Mouse (Mus musculus) liver, embryonic 14.5 days (tissue): Measurements from ENCODE around the gene Tmprss15. TPM values are rescaled to one million over a fixed set of nuclear protein-coding genes. Genes with fewer than 3 reads are reported as not detected.

ENCODE experiments used
- ATAC-seq: fragments of 200-750 bp; cut with Nextera tagmentation; 2 replicates; pipeline ENCODE4 v1.8.0; 2017; ENCODE audit warnings: moderate number of reproducible peaks, mild to moderate bottlenecking, moderate library complexity; ENCODE audit not compliant: insufficient read depth
- DNase-seq, 3 experiments: peaks; one replicate each; pipeline ENCODE4 v3.0.0-alpha.2; 2012 to 2013; ENCODE audit warnings: low read depth in 3 of 3, low spot score in 3 of 3
- H3K27ac ChIP-seq: fragments of 300-500 bp; sonication (generic); 2 replicates; pipeline ENCODE4 v1.5.1; 2014; ENCODE audit warnings: moderate library complexity, mild to moderate bottlenecking, control low read depth, inconsistent platforms
- H3K27me3 ChIP-seq: fragments of 300-500 bp; sonication (generic); 2 replicates; pipeline ENCODE4 v1.6.1; 2014; ENCODE audit warnings: mild to moderate bottlenecking, low read length, moderate library complexity; ENCODE audit not compliant: control insufficient read depth, insufficient read depth
- H3K36me3 ChIP-seq: fragments of 300-500 bp; sonication (generic); replicated peaks from 2 replicates; pipeline ENCODE4 v1.6.1; 2014; ENCODE audit warnings: low read depth; ENCODE audit not compliant: control insufficient read depth, insufficient read depth
- H3K4me1 ChIP-seq, 2 experiments: fragments of 200-500 bp in 1 of 2; fragments of 300-500 bp in 1 of 2; sonication (generic) in 1 of 2; replicated peaks; 2 replicates each; pipeline ENCODE4 v1.6.1; 2012 to 2014; ENCODE audit warnings: antibody characterized with exemption in 1 of 2, inconsistent platforms in 1 of 2, low read length in 1 of 2; ENCODE audit not compliant: control insufficient read depth in 2 of 2, insufficient read depth in 2 of 2
- H3K4me2 ChIP-seq: fragments of 300-500 bp; sonication (generic); 2 replicates; pipeline ENCODE4 v1.6.1; 2014; ENCODE audit warnings: low read depth, mild to moderate bottlenecking, control low read depth, moderate library complexity
- H3K4me3 ChIP-seq, 2 experiments: fragments of 200-500 bp in 1 of 2; fragments of 300-500 bp in 1 of 2; sonication (generic) in 1 of 2; 2 replicates each; pipeline ENCODE4 v1.5.1; 2012 to 2014; ENCODE audit warnings: low read depth in 2 of 2, low read length in 2 of 2, mild to moderate bottlenecking in 2 of 2, control low read depth in 1 of 2, inconsistent platforms in 1 of 2, moderate library complexity in 1 of 2; ENCODE audit not compliant: insufficient read depth in 1 of 2
- H3K9ac ChIP-seq: fragments of 300-500 bp; sonication (generic); replicated peaks from 2 replicates; pipeline ENCODE4 v1.6.1; 2014; ENCODE audit warnings: mild to moderate bottlenecking, control low read depth, moderate library complexity
- H3K9me3 ChIP-seq: fragments of 300-500 bp; sonication (generic); 2 replicates; pipeline ENCODE4 v1.6.1; 2016; ENCODE audit warnings: low read length, mixed read lengths; ENCODE audit not compliant: control insufficient read depth
- CTCF ChIP-seq: IDR thresholded peaks from 2 replicates; pipeline ENCODE4 v1.5.1; 2016; ENCODE audit warnings: antibody characterized with exemption, low read depth, control low read depth
- EP300 ChIP-seq: IDR thresholded peaks from 2 replicates; pipeline ENCODE4 v1.6.1; 2016; ENCODE audit warnings: antibody characterized with exemption, low read depth
- WGBS: fragments of 180-500 bp; shearing (Covaris S2); extraction: QIAGEN DNeasy Blood & Tissue Kit; methylation state at CpG from one replicate; pipeline ENCODE4 v1.1.7; 2014; ENCODE audit not compliant: insufficient replicate concordance; 5-methylcytosine and 5-hydroxymethylcytosine counted together
- polyA plus RNA-seq, 2 experiments: library from polyadenylated mRNA; depleted of rRNA in 1 of 2; stranded (reverse) in 1 of 2; unstranded in 1 of 2; fragments of >200 nt; fragmentation: Nextera tagmentation in 1 of 2; extraction: Ambion mirVana in 1 of 2; gene quantifications; 2 replicates each; pipeline versions ENCODE4 v1.2.1 to v1.2.3; 2012 to 2014

Tmprss15 gene
- polyA plus RNA-seq, 2 experiments: not detected

DNA sequence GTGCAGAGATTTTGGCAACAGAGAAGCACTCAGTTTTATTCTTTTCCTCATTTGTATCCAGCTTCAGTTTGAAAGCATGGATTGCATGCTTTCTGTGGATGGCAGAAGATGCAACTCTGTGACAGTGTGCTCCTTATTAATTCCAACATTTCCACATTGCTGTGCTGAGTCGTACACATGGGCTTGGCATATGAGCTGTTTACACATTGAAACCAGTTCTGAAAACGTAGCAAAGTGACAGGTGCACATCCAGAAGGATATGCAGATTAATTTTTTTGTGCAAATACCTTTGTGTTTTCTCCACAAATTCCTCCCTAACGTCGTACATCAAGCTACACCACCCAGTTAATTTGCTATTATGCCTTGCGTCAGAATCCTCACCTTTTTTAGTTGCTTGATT is 168.3 kb downstream of the Tmprss15 start:
- 57% methylated on average over 5 of the region's 5 CpGs for WGBS
- Histone ChIP-seq H3K27me3 (no peaks in the 10 kb centered on the region), H3K4me1 (no peaks in the 10 kb centered on the region), H3K36me3 (no peaks in the 10 kb centered on the region), H3K4me2 (no peak overlapping the region), H3K4me3 (no peak overlapping the region), H3K9ac (no peak overlapping the region), H3K9me3 (no peaks in the 10 kb centered on the region), H3K27ac (no peak overlapping the region)
- ATAC-seq (no peak), DNase-seq (no peak)
- no peak for TF ChIP-seq CTCF
- no peak for TF ChIP-seq EP300

Other genes with a start within 250 kb of the Tmprss15 start
- 0.03 and 0.12 TPM in 2 replicates for gene Chodl, start 160.1 kb downstream of the Tmprss15 start, polyA plus RNA-seq (2012; rRNA removed)
- gene Chodl, start 160.1 kb downstream of the Tmprss15 start, polyA plus RNA-seq (2014; fragmentation: Nextera tagmentation; extraction: Ambion mirVana): not detected in 2 replicates